Mouse (Mus musculus) CH12.LX (cell line): ENCODE measurements around the gene Ube2e3. TPM values are rescaled to one million over a fixed set of nuclear protein-coding genes. Genes with fewer than 3 reads are reported as not detected.

ENCODE experiments used
- DNase-seq: peaks from one replicate; pipeline ENCODE4 v3.0.0-alpha.2; 2013; ENCODE audit errors: extremely low read depth
- H3K27ac ChIP-seq: 2 replicates; pipeline ENCODE4 v1.5.1; 2012; ENCODE audit warnings: low read depth, mild to moderate bottlenecking, control low read depth, moderate library complexity; ENCODE audit not compliant: insufficient read depth
- H3K27me3 ChIP-seq: replicated peaks from 2 replicates; pipeline ENCODE3; 2012; ENCODE audit warnings: inconsistent platforms
- H3K36me3 ChIP-seq, 2 experiments: replicated peaks in 1 of 2; 2 replicates each; pipeline versions ENCODE3 to v1.6.1; 2012; ENCODE audit warnings: inconsistent platforms in 1 of 2, low read length in 1 of 2, mild to moderate bottlenecking in 1 of 2, mixed read lengths in 1 of 2, moderate library complexity in 1 of 2; ENCODE audit not compliant: control insufficient read depth in 1 of 2, insufficient read depth in 1 of 2
- H3K4me1 ChIP-seq, 2 experiments: 2 replicates each; pipeline ENCODE4 v1.6.1; 2012; ENCODE audit warnings: inconsistent platforms in 1 of 2, moderate library complexity in 1 of 2; ENCODE audit not compliant: insufficient read depth in 2 of 2, control insufficient read depth in 1 of 2
- H3K4me2 ChIP-seq: 2 replicates; pipeline ENCODE4 v1.6.1; 2012; ENCODE audit warnings: low read depth, mild to moderate bottlenecking, control low read depth; ENCODE audit not compliant: poor library complexity, insufficient read depth, severe bottlenecking
- H3K4me3 ChIP-seq, 3 experiments: fragments of 150-350 bp in 1 of 3; sonication (generic) in 1 of 3; replicated peaks in 1 of 3; 2 replicates each; pipeline versions ENCODE3 to v1.5.1; 2011 to 2012; ENCODE audit warnings: low read depth in 2 of 3, low read length in 2 of 3, mild to moderate bottlenecking in 2 of 3, moderate library complexity in 2 of 3, control low read depth in 1 of 3, improper control_type of control experiment in 1 of 3, inconsistent platforms in 1 of 3, mixed read lengths in 1 of 3; ENCODE audit not compliant: poor library complexity in 1 of 3
- H3K79me2 ChIP-seq: replicated peaks from 2 replicates; pipeline ENCODE4 v1.6.1; 2012; ENCODE audit warnings: mild to moderate bottlenecking, moderate library complexity; ENCODE audit not compliant: control insufficient read depth, poor library complexity, insufficient read depth, severe bottlenecking; ENCODE audit errors: extremely low read depth
- H3K9ac ChIP-seq: 2 replicates; pipeline ENCODE4 v1.6.1; 2012; ENCODE audit warnings: low read depth, mild to moderate bottlenecking, control low read depth, moderate library complexity; ENCODE audit not compliant: insufficient read depth
- H3K9me3 ChIP-seq: replicated peaks from 2 replicates; pipeline ENCODE3; 2012; ENCODE audit warnings: low read length, inconsistent platforms, mixed read lengths
- BHLHE40 ChIP-seq: IDR thresholded peaks from 2 replicates; pipeline ENCODE4 v1.6.1; 2011; ENCODE audit warnings: mild to moderate bottlenecking, low read depth, low read length, improper control_type of control experiment
- CHD1 ChIP-seq: IDR thresholded peaks from 2 replicates; pipeline ENCODE4 v1.6.1; 2012; ENCODE audit warnings: low read depth, low read length, improper control_type of control experiment, inconsistent platforms
- CHD2 ChIP-seq: IDR thresholded peaks from 2 replicates; pipeline ENCODE4 v1.6.1; 2011; ENCODE audit warnings: low read length, improper control_type of control experiment
- ELF1 ChIP-seq: IDR thresholded peaks from 2 replicates; pipeline ENCODE4 v1.6.1; 2014; ENCODE audit warnings: low read depth, mild to moderate bottlenecking, inconsistent platforms, low read length, improper control_type of control experiment
- EP300 ChIP-seq: IDR thresholded peaks from 2 replicates; pipeline ENCODE4 v1.6.1; 2011; ENCODE audit warnings: low read length, improper control_type of control experiment
- GABPA ChIP-seq: IDR thresholded peaks from 2 replicates; pipeline ENCODE4 v1.6.1; 2012; ENCODE audit warnings: low read depth, low read length, improper control_type of control experiment, inconsistent platforms; ENCODE audit not compliant: insufficient replicate concordance
- IRF4 ChIP-seq: IDR thresholded peaks from 2 replicates; pipeline ENCODE4 v1.6.1; 2014; ENCODE audit warnings: low read depth, mild to moderate bottlenecking, inconsistent platforms, low read length, improper control_type of control experiment
- JUND ChIP-seq: conservative IDR thresholded peaks from 2 replicates; pipeline ENCODE4 v1.6.1; 2011; ENCODE audit warnings: low read depth, low read length, improper control_type of control experiment
- MAFK ChIP-seq: IDR thresholded peaks from 2 replicates; pipeline ENCODE4 v1.6.1; 2011; ENCODE audit warnings: low read length, improper control_type of control experiment; ENCODE audit not compliant: insufficient replicate concordance
- MAX ChIP-seq: IDR thresholded peaks from 2 replicates; pipeline ENCODE4 v1.6.1; 2011; ENCODE audit warnings: low read length, improper control_type of control experiment
- MAZ ChIP-seq: IDR thresholded peaks from 2 replicates; pipeline ENCODE4 v1.6.1; 2012; ENCODE audit warnings: low read depth, mild to moderate bottlenecking, inconsistent platforms, low read length, improper control_type of control experiment, moderate library complexity
- MEF2A ChIP-seq: IDR thresholded peaks from 2 replicates; pipeline ENCODE4 v1.6.1; 2014; ENCODE audit warnings: low read depth, mild to moderate bottlenecking, inconsistent platforms, low read length, improper control_type of control experiment, borderline replicate concordance
- MXI1 ChIP-seq: IDR thresholded peaks from 2 replicates; pipeline ENCODE4 v1.6.1; 2011; ENCODE audit warnings: mild to moderate bottlenecking, low read depth, low read length, improper control_type of control experiment
- MYC ChIP-seq: IDR thresholded peaks from 2 replicates; pipeline ENCODE4 v1.6.1; 2011; ENCODE audit warnings: low read depth, mild to moderate bottlenecking, improper control_type of control experiment, low read length
- NELFE ChIP-seq: IDR thresholded peaks from 2 replicates; pipeline ENCODE4 v1.6.1; 2011; ENCODE audit warnings: low read depth, low read length, improper control_type of control experiment
- POLR2A ChIP-seq: IDR thresholded peaks from 2 replicates; pipeline ENCODE4 v1.6.1; 2011; ENCODE audit warnings: low read depth, mild to moderate bottlenecking, improper control_type of control experiment, low read length
- POLR2AphosphoS2 ChIP-seq: IDR thresholded peaks from 2 replicates; pipeline ENCODE4 v1.6.1; 2011; ENCODE audit warnings: low read depth, low read length, improper control_type of control experiment
- RAD21 ChIP-seq: IDR thresholded peaks from 2 replicates; pipeline ENCODE4 v1.6.1; 2011; ENCODE audit warnings: low read depth, mild to moderate bottlenecking, low read length, improper control_type of control experiment, moderate library complexity
- RCOR1 ChIP-seq: conservative IDR thresholded peaks from 2 replicates; pipeline ENCODE4 v1.6.1; 2012; ENCODE audit warnings: low read depth, mild to moderate bottlenecking, inconsistent platforms, low read length, improper control_type of control experiment
- TBP ChIP-seq: conservative IDR thresholded peaks from 2 replicates; pipeline ENCODE4 v1.6.1; 2011; ENCODE audit warnings: low read depth, low read length, improper control_type of control experiment
- TCF12 ChIP-seq: IDR thresholded peaks from 2 replicates; pipeline ENCODE4 v1.6.1; 2014; ENCODE audit warnings: low read depth, mild to moderate bottlenecking, inconsistent platforms, low read length, improper control_type of control experiment
- ZC3H11A ChIP-seq: IDR thresholded peaks from 2 replicates; pipeline ENCODE4 v1.6.1; 2012; ENCODE audit warnings: low read depth, mild to moderate bottlenecking, inconsistent platforms, low read length, improper control_type of control experiment
- ZNF384 ChIP-seq: IDR thresholded peaks from 2 replicates; pipeline ENCODE4 v1.6.1; 2012; ENCODE audit warnings: low read depth, low read length, improper control_type of control experiment, inconsistent platforms
- dilution Hi-C: fragments of 300-500 bp; cut with MboI; formaldehyde crosslinking; loops from 2 replicates; pipeline ENCODE4 v1.14.3; 2020; ENCODE audit warnings: low sequenced_read_pairs; ENCODE audit not compliant: extremely low pct_unique_long_range_greater_than_20kb, extremely low pct_ligation_motif_present
- in situ Hi-C: fragments of 300-500 bp; cut with MboI; formaldehyde crosslinking; loops from 3 replicates; pipeline ENCODE4 v1.14.3; 2019; ENCODE audit warnings: low sequenced_read_pairs, low pct_ligation_motif_present, low pct_unique_long_range_greater_than_20kb, mixed read lengths
- polyA plus RNA-seq: library from polyadenylated mRNA; unstranded; fragments of >175 nt; gene quantifications from 2 replicates; pipeline ENCODE4 v1.2.1, GENCODE M21; 2012; ENCODE audit warnings: low read depth; ENCODE audit not compliant: insufficient read length
- total RNA-seq, 2 experiments: library from RNA; depleted of rRNA; stranded (reverse); fragments of 300-350 nt in 1 of 2; fragments of >200 nt in 1 of 2; gene quantifications; 2 replicates each; pipeline ENCODE4 v1.2.3; 2012 to 2014

The Ube2e3 gene
- total and polyA plus RNA-seq, 3 experiments = 22.1 to 66.4 (median 44.7) TPM

DNA sequence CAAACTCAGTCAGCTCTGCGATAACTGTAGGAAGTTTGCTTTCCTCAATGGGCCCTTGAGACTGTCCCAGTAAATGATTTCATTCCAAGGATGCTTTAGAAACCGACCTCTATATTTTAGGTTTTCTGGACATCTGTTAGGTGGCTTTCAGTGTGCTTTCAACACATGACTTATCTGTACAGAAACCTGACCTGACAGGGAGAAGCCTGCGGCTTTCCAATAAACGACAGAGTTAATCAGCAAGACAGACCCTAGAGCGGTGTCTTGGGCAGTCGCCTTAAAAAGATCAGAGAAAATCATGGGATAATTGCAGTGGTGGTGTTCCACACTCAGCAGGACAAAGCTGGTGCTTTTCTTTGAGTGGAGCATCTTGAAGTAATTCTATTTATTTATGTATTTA lies 97.5 kb downstream of the Ube2e3 start:
- H3K4me1 ChIP-seq = peaks cover 18 to 48% of the 10 kb centered on the region in 2 experiments
- no peak for TF ChIP-seq JUND
- peak; percentile 75 for TF ChIP-seq BHLHE40
- TF ChIP-seq CHD1 = peak; percentile 66; the same call in 1 of the 2 replicates
- TF ChIP-seq POLR2A = no peak
- TF ChIP-seq MYC = 0 out of 2 replicates have a peak, but pooled peaks have one; percentile 5
- TF ChIP-seq ZC3H11A = no peak
- TF ChIP-seq MAFK = no peak
- H3K9me3 ChIP-seq = no peaks in the 10 kb centered on the region
- DNase-seq = no peak
- dilution Hi-C loops = no loop called here
- H3K4me2 ChIP-seq = peak overlapping the region; percentile 51; the same call in 1 of the 2 replicates
- peak overlapping the region; percentile 86; the same call in 1 of the 2 replicates for H3K27ac ChIP-seq
- H3K79me2 ChIP-seq = no peaks in the 10 kb centered on the region
- no peak overlapping the region for H3K4me3 ChIP-seq
- peak overlapping the region; percentile 59; the same call in 1 of the 2 replicates for H3K9ac ChIP-seq
- no peaks in the 10 kb centered on the region for H3K36me3 ChIP-seq
- no peaks in the 10 kb centered on the region for H3K27me3 ChIP-seq
- in situ Hi-C loops = loop anchor here (25.0 kb wide), 1 partner anchor 397 kb away; no protein-coding TSS in a partner anchor

DNA sequence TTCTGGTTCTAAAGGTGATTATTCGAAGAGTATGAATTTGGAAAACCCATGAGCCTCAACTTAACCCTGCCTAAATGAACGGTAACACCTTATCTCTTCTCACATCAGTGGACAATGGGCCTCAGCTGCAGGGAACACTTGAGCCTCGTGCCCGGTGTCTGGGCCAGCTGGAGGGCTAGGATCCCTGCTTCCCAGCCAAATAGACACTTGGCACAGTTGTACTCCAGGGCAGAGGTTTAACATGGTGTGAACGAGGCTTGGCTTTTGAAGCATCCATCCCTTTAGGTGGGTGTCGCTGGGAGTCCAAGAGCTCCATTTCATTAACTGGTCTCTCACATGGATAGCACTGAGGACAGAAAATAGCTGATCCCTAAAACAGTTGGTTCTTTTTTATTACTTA lies 102.2 kb downstream of the Ube2e3 start:
- in situ Hi-C loops = loop anchor here (10.0 to 25.0 kb wide), 2 partner anchors 165 to 392 kb away; no protein-coding TSS in a partner anchor
- Histone ChIP-seq H3K4me2 (peak overlapping the region; percentile 44), H3K4me3 (no peak overlapping the region), H3K9ac (peak overlapping the region; percentile 45; the same call in 1 of the 2 replicates), H3K27me3 (no peaks in the 10 kb centered on the region), H3K9me3 (no peaks in the 10 kb centered on the region), H3K27ac (peak overlapping the region; percentile 57; the same call in 1 of the 2 replicates), H3K36me3 (no peaks in the 10 kb centered on the region), H3K79me2 (peaks cover 18% of the 10 kb centered on the region), H3K4me1 (peaks cover 16 to 20% of the 10 kb centered on the region in 2 experiments)
- no peak for DNase-seq
- dilution Hi-C loops = no loop called here
- TF ChIP-seq POLR2A (no peak), MEF2A (no peak), NELFE (no peak), TCF12 (no peak), MAX (no peak), ZNF384 (no peak), CHD2 (no peak), JUND (no peak), ELF1 (no peak), POLR2AphosphoS2 (no peak), GABPA (no peak), EP300 (no peak), MXI1 (no peak), TBP (no peak), MAZ (no peak), IRF4 (no peak), RAD21 (no peak), RCOR1 (no peak)
